Mouse (Mus musculus) heart, embryonic 16.5 days (tissue): Measurements from ENCODE around the gene Col15a1. TPM values are rescaled to one million over a fixed set of nuclear protein-coding genes. Genes with fewer than 3 reads are reported as not detected.

Experiments used
- ATAC-seq: fragments of 200-750 bp; cut with Nextera tagmentation; replicated peaks from 2 replicates; pipeline ENCODE4 v1.8.0; 2017; ENCODE audit warnings: moderate number of reproducible peaks; ENCODE audit not compliant: insufficient read depth, low FRiP score; ENCODE audit errors: extremely low read depth
- H3K27ac ChIP-seq: fragments of 300-500 bp; sonication (generic); 2 replicates; pipeline ENCODE4 v1.5.1; 2014; ENCODE audit warnings: mild to moderate bottlenecking, low read length, control low read depth, moderate library complexity
- H3K27me3 ChIP-seq: fragments of 300-500 bp; sonication (generic); 2 replicates; pipeline ENCODE4 v1.6.1; 2014; ENCODE audit warnings: low read length, mixed read lengths; ENCODE audit not compliant: control insufficient read depth, insufficient read depth
- H3K36me3 ChIP-seq: fragments of 300-500 bp; sonication (generic); 2 replicates; pipeline ENCODE4 v1.6.1; 2014; ENCODE audit not compliant: control insufficient read depth, insufficient read depth
- H3K4me1 ChIP-seq: fragments of 300-500 bp; sonication (generic); 2 replicates; pipeline ENCODE4 v1.6.1; 2014; ENCODE audit warnings: low read length, mixed read lengths; ENCODE audit not compliant: control insufficient read depth, insufficient read depth
- H3K4me2 ChIP-seq: fragments of 300-500 bp; sonication (generic); 2 replicates; pipeline ENCODE4 v1.6.1; 2014; ENCODE audit warnings: low read depth, mild to moderate bottlenecking, control low read depth, low read length
- H3K4me3 ChIP-seq: fragments of 300-500 bp; sonication (generic); 2 replicates; pipeline ENCODE4 v1.5.1; 2014; ENCODE audit warnings: mild to moderate bottlenecking, control low read depth, low read length
- H3K9ac ChIP-seq: fragments of 300-500 bp; sonication (generic); 2 replicates; pipeline ENCODE4 v1.6.1; 2014; ENCODE audit warnings: low read length, control low read depth
- H3K9me3 ChIP-seq: fragments of 300-500 bp; sonication (generic); replicated peaks from 2 replicates; pipeline ENCODE4 v1.6.1; 2016; ENCODE audit warnings: low read length; ENCODE audit not compliant: control insufficient read depth
- WGBS: fragments of 180-500 bp; shearing (Covaris S2); extraction: QIAGEN DNeasy Blood & Tissue Kit; methylation state at CpG from one replicate; pipeline ENCODE4 v1.1.7; 2014; 5-methylcytosine and 5-hydroxymethylcytosine counted together
- polyA plus RNA-seq: library from polyadenylated mRNA; unstranded; fragments of >200 nt; fragmentation: Nextera tagmentation; extraction: Ambion mirVana; gene quantifications from 2 replicates; pipeline ENCODE4 v1.2.1, GENCODE M21; 2015

Gene Col15a1
- polyA plus RNA-seq, 1 experiment from 2014 or later = 13.5 TPM

GRCm38 (mm10) chr4:47352061-47352661 lies 144.2 kb downstream of the Col15a1 start:
- H3K9me3 ChIP-seq = no peaks in the 10 kb centered on the region
- H3K36me3 ChIP-seq = no peaks in the 10 kb centered on the region
- H3K4me1 ChIP-seq = peaks cover 17% of the 10 kb centered on the region
- peak overlapping the region; percentile 81 for H3K9ac ChIP-seq
- H3K4me2 ChIP-seq = peak overlapping the region; percentile 94
- H3K27ac ChIP-seq = peak overlapping the region; percentile 71
- WGBS = 1% methylated on average over 32 of the region's 32 CpGs
- 0 out of 2 replicates have a peak, but pooled peaks cover 2% of the 10 kb centered on the region for H3K27me3 ChIP-seq
- no peak for ATAC-seq
- peak overlapping the region; percentile 97 for H3K4me3 ChIP-seq

GRCm38 (mm10) chr4:47352803-47353388 lies 144.9 kb downstream of the Col15a1 start, which contains the start of gene Tgfbr1:
TSS of gene Tgfbr1 (plus strand) at chr4:47353222.
- 0 out of 2 replicates have a peak, but pooled peaks cover under 1% of the 10 kb centered on the region for H3K27me3 ChIP-seq
- ATAC-seq = peak; percentile 99
- peaks cover 17% of the 10 kb centered on the region for H3K4me1 ChIP-seq
- H3K36me3 ChIP-seq = no peaks in the 10 kb centered on the region
- H3K9ac ChIP-seq = peak within 1 kb of the TSS; percentile 96
- peak within 1 kb of the TSS; percentile 96 for H3K27ac ChIP-seq
- peak within 1 kb of the TSS; percentile 94 for H3K4me2 ChIP-seq
- H3K4me3 ChIP-seq = peak within 1 kb of the TSS; percentile 97
- H3K9me3 ChIP-seq = no peaks in the 10 kb centered on the region
- 2% methylated on average over 56 of the region's 65 CpGs for WGBS

- Histone ChIP-seq H3K36me3 (no peaks in the 10 kb centered on the region), H3K27ac (peak overlapping the region; percentile 96), H3K4me2 (peak overlapping the region; percentile 94), H3K4me3 (peak overlapping the region; percentile 97), H3K9me3 (no peaks in the 10 kb centered on the region), H3K9ac (peak overlapping the region; percentile 96), H3K27me3 (no peaks in the 10 kb centered on the region), H3K4me1 (peaks cover 17% of the 10 kb centered on the region)
- peak; percentile 75 for ATAC-seq
- WGBS = under 1% methylated on average over 67 of the region's 73 CpGs
Observed at GRCm38 (mm10) chr4:47353416-47354111, 145.6 kb downstream of the Col15a1 start.

GRCm38 (mm10) chr4:47354304-47354703 lies 146.3 kb downstream of the Col15a1 start:
- Histone ChIP-seq H3K4me2 (peak overlapping the region; percentile 94), H3K9ac (peak overlapping the region; percentile 96), H3K27me3 (no peaks in the 10 kb centered on the region), H3K36me3 (no peaks in the 10 kb centered on the region), H3K27ac (no peak overlapping the region), H3K9me3 (no peaks in the 10 kb centered on the region), H3K4me1 (peaks cover 20% of the 10 kb centered on the region), H3K4me3 (peak overlapping the region; percentile 97)
- WGBS = 41% methylated on average over 3 of the region's 3 CpGs
- ATAC-seq = no peak

GRCm38 (mm10) chr4:47362662-47363061 lies 154.7 kb downstream of the Col15a1 start:
- Histone ChIP-seq H3K9ac (no peak overlapping the region), H3K4me2 (no peak overlapping the region), H3K27me3 (no peaks in the 10 kb centered on the region), H3K27ac (no peak overlapping the region), H3K4me3 (no peak overlapping the region), H3K4me1 (peaks cover 23% of the 10 kb centered on the region), H3K36me3 (no peaks in the 10 kb centered on the region), H3K9me3 (no peaks in the 10 kb centered on the region)
- ATAC-seq = no peak
- WGBS = 85% methylated on average over 2 of the region's 2 CpGs

Other genes starting within 250 kb of the Col15a1 start
- gene Gabbr2, start 216.3 kb upstream of the Col15a1 start, polyA plus RNA-seq = 0.03 and 0.07 TPM in 2 replicates
- 1.6 TPM in 2 replicates for gene Anks6, start 150.7 kb upstream of the Col15a1 start, polyA plus RNA-seq
- gene Galnt12, start 116.3 kb upstream of the Col15a1 start, polyA plus RNA-seq = 4.1 and 5.3 TPM in 2 replicates
- 20.3 and 20.6 TPM in 2 replicates for gene Tgfbr1, start 145.1 kb downstream of the Col15a1 start, polyA plus RNA-seq